Mouse (Mus musculus) cerebellum, adult 2 months (tissue): ENCODE measurements at regions not wholly inside any gene's neighbourhood (a gene's known extent, or its start where the extent isn't known, plus 50 kb on each side); places are given as distances from the start of the nearest gene placed in this dataset.

ENCODE experiments used
- DNase-seq, 2 experiments: peaks; one replicate each; pipeline ENCODE4 v3.0.0; 2021
- H3K27ac ChIP-seq: fragments of 200-500 bp; 2 replicates; pipeline ENCODE4 v1.5.1; 2012; ENCODE audit warnings: low read length, control low read depth, inconsistent platforms; ENCODE audit not compliant: insufficient read depth
- H3K27me3 ChIP-seq: fragments of 200-500 bp; 2 replicates; pipeline ENCODE4 v1.6.1; 2012; ENCODE audit warnings: inconsistent platforms, mild to moderate bottlenecking, low read length, moderate library complexity; ENCODE audit not compliant: control insufficient read depth, insufficient read depth
- H3K4me1 ChIP-seq: fragments of 200-500 bp; 2 replicates; pipeline ENCODE4 v1.6.1; 2011; ENCODE audit warnings: low read length; ENCODE audit not compliant: control insufficient read depth, insufficient read depth
- H3K4me3 ChIP-seq: fragments of 200-500 bp; replicated peaks from 2 replicates; pipeline ENCODE3; 2011; ENCODE audit warnings: mild to moderate bottlenecking, low read depth, low read length, control low read depth; ENCODE audit not compliant: insufficient read depth
- CTCF ChIP-seq: fragments of 200-500 bp; IDR thresholded peaks from 2 replicates; pipeline ENCODE4 v1.5.1; 2011; ENCODE audit warnings: low read depth, mild to moderate bottlenecking, control low read depth, low read length, moderate library complexity, borderline replicate concordance; ENCODE audit not compliant: insufficient read depth
- POLR2A ChIP-seq: fragments of 200-500 bp; IDR thresholded peaks from 2 replicates; pipeline ENCODE4 v1.6.1; 2011; ENCODE audit warnings: low read length, control low read depth, borderline replicate concordance; ENCODE audit not compliant: insufficient read depth
- WGBS: fragments of 180-500 bp; shearing (Covaris S2); methylation state at CpG from one replicate; pipeline ENCODE4 v1.1.7; 2018; 5-methylcytosine and 5-hydroxymethylcytosine counted together

DNA sequence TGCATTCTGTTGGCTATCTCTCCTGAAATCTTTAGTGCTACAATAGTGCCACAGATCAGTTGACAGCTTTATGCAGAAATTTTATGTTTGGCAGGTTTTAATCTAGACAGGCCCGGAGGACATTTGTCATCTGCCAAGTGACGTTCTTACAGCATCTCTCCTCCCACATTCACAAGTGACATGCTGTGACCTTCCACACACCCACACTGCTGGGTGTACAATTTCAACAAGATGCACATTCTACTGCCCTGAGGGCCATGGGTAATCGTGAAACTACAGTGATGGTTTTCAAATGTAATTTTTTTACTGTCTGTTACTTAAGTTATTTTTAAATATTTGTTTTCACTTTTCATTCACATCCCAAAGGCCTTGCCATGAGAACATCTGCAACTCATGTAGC lies 639.2 kb upstream of the Gm11114 start:
- Histone ChIP-seq H3K27ac (no peak overlapping the region), H3K4me3 (no peak overlapping the region), H3K4me1 (no peaks in the 10 kb centered on the region), H3K27me3 (no peaks in the 10 kb centered on the region)
- no peak for TF ChIP-seq POLR2A
- no peak for TF ChIP-seq CTCF
- WGBS = 29% methylated on average over 3 of the region's 3 CpGs
- DNase-seq = no peak

DNA sequence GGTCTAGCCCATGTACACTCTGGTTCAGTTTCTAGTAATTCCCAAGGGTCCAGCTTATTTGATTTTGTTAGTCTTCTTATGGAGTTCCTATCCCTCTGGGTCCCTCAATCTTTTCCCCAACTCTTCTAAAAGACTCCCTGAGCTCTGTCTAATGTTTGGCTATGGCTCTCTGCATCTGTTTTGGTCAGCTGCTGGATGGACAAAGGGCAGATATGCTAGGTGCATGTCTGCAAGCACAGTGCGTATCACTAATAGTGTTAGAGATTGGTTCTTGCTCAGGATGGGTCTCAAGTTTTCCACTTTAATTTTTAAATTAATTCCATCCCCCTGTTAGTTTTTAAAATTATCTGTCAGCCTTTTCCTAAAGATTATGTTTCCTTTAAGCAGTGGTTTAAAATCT lies 634.2 kb upstream of the Gm11114 start:
- Histone ChIP-seq H3K27ac (no peak overlapping the region), H3K27me3 (no peaks in the 10 kb centered on the region), H3K4me1 (no peaks in the 10 kb centered on the region), H3K4me3 (no peak overlapping the region)
- 96% methylated on average over 1 of the region's 1 CpGs for WGBS
- TF ChIP-seq POLR2A = no peak
- TF ChIP-seq CTCF = no peak
- no peak for DNase-seq

- WGBS = 84% methylated on average over 3 of the region's 3 CpGs
- Histone ChIP-seq H3K27ac (no peak overlapping the region), H3K4me3 (no peak overlapping the region), H3K27me3 (no peaks in the 10 kb centered on the region), H3K4me1 (no peaks in the 10 kb centered on the region)
- DNase-seq = no peak
- TF ChIP-seq CTCF (no peak), POLR2A (no peak)
These were observed 593.9 kb upstream of the Gm11114 start for GRCm38 (mm10) chr9:84718615-84719191.

GRCm38 (mm10) chr9:84719396-84719795 lies 593.2 kb upstream of the Gm11114 start:
- no peaks in the 10 kb centered on the region for H3K27me3 ChIP-seq
- H3K4me1 ChIP-seq = no peaks in the 10 kb centered on the region
- TF ChIP-seq CTCF = no peak
- no peak for TF ChIP-seq POLR2A
- DNase-seq = no peak
- no peak overlapping the region for H3K4me3 ChIP-seq
- no peak overlapping the region for H3K27ac ChIP-seq
- 93% methylated on average over 3 of the region's 3 CpGs for WGBS

GRCm38 (mm10) chr9:84720454-84720853 lies 592.1 kb upstream of the Gm11114 start:
- 88% methylated on average over 2 of the region's 2 CpGs for WGBS
- no peak for DNase-seq
- Histone ChIP-seq H3K27me3 (no peaks in the 10 kb centered on the region), H3K27ac (no peak overlapping the region), H3K4me1 (no peaks in the 10 kb centered on the region), H3K4me3 (no peak overlapping the region)
- TF ChIP-seq POLR2A (no peak), CTCF (no peak)

DNA sequence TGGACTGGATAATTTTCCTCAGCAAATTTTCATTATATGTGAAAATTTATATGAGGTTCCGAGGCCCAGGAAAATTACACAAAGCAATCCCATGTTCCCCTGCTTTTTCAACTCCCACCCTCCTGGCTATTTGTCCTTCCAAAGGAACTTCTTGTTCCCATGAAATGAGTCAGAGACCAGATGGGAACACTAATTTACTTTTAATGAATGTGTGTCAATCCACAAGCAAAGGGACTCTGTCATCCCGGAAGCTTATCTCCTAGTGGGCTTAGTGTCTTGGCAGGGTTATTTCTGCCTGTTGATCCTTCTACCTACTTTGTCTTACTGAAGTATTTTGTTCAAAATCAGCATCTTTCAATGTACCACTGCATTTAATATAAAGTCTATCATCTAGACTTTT lies 573.3 kb upstream of the Gm11114 start:
- DNase-seq = no peak
- no peak for TF ChIP-seq POLR2A
- Histone ChIP-seq H3K27ac (no peak overlapping the region), H3K27me3 (no peaks in the 10 kb centered on the region), H3K4me3 (no peak overlapping the region), H3K4me1 (no peaks in the 10 kb centered on the region)
- WGBS = 71% methylated on average over 2 of the region's 2 CpGs

DNA sequence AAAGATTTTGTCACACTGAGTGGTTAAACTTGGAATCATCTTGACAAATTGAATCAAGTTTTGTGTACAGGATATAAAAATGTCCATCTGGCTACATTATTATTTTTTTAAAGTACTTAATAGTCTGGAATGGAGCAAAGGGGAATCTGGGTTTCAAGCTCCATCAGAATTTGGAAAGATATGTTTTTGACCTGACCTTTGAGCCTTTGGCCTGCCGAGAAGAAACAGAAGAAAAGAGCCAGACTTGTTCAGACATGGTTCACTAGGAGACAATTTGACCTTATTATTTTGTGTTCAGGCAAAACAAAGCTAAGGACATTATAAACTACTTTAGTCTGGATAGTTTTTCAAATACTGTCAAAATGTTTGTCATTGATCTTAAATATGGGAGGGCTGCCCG lies 572.2 kb upstream of the Gm11114 start:
- H3K4me1 ChIP-seq = no peaks in the 10 kb centered on the region
- no peak overlapping the region for H3K4me3 ChIP-seq
- H3K27ac ChIP-seq = no peak overlapping the region
- WGBS = 51% methylated on average over 2 of the region's 2 CpGs
- TF ChIP-seq POLR2A (no peak), CTCF (no peak)
- H3K27me3 ChIP-seq = no peaks in the 10 kb centered on the region
- DNase-seq = no peak

DNA sequence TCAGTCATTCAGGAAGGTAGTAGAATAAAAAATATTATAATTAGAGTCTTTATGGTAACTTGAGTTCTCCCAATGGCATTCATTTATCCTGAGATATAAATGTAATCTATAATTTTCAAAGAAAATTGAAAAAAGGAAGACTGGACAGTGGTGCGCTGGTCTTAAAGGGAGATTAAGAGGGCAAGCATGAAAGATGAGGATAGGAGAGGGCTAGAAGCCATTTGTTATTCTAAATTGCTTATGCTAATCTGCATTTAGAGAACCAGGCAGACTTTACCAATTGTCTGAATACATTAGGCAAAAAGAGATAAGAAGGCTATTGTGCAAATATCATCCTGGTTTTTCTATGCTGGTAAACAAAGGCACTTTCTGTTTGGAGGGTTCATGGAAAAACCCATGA lies 558.2 kb upstream of the Gm11114 start:
- H3K4me3 ChIP-seq = no peak overlapping the region
- TF ChIP-seq POLR2A (no peak), CTCF (no peak)
- H3K27ac ChIP-seq = no peak overlapping the region
- H3K4me1 ChIP-seq = no peaks in the 10 kb centered on the region
- WGBS = 75% methylated on average over 1 of the region's 1 CpGs
- no peaks in the 10 kb centered on the region for H3K27me3 ChIP-seq
- DNase-seq = no peak
